Mouse (Mus musculus): ENCODE data around the gene Grn. TPM values are rescaled to one million over a fixed set of nuclear protein-coding genes. Genes with fewer than 3 reads are reported as not detected.
A peak's percentile ranks its signal among the peaks of the same experiment; 100 is the strongest.

The Grn gene
- polyA plus RNA-seq, 1 experiment from 2014 or later, result 77.3 TPM

- H3K9me3 ChIP-seq, result no peaks in the 10 kb centered on the region
- H3K4me2 ChIP-seq, result no peak overlapping the region
- no peak overlapping the region for H3K9ac ChIP-seq
- ATAC-seq (ENCODE audit: low FRiP score), result no peak
- peak overlapping the region; percentile 96; the same call in 1 of the 2 replicates for H3K4me3 ChIP-seq
- H3K4me1 ChIP-seq (replicated peaks), result peaks cover 42% of the 10 kb centered on the region
- H3K36me3 ChIP-seq, result peaks cover 6% of the 10 kb centered on the region
- 0 out of 2 replicates have a peak overlapping the region, but pooled peaks have one; percentile 98 for H3K27ac ChIP-seq
- peaks cover 32% of the 10 kb centered on the region for H3K27me3 ChIP-seq
- WGBS, result 16% methylated on average over 8 of the region's 8 CpGs
Observed at GRCm38 (mm10) chr11:102448327-102448726, 18.2 kb downstream of the Grn start.

DNA sequence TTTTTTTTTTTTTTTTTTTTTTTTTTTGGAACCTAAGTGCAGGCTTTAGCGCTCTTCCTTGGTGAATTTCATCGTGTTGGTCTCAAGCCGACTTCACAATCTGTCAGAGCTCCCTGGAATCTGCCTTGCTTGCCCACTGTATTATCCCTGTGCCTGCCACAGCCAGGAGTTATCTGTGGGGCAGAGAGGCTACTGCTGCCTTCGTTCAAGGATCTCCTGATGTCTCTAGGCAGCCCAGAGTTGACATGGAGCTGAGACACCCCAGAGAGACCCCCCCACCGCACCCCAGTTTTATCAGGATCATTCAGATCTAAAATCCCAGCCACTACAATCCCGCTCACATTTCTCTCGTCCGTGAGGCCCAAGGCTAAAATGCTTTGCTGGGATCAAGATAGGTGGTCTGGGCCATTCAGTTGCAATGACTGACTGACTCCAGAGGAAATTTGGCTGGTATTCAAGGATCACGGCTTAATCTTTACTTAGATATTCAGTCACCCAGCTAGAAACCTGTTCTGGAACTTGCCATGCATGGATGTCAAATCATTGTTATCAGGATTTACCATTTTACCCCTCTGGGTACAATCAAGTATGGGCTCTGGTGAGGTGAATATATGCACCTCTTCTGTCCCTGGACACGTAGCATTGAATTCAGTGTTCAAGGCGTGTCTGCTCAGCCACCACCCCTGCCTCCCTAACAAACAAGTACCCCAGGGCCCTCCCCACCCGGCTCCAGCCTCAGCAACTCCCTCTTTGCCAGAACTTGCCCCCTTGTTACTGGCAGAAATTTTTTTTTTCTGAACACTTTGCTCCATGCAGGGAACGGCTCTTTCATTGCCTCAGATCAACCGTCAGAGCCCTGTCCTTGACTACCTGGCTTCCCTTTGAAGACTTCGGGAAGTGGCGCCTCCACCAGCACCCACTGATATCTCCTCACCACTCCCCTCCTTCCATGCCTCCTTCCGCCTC lies 19.2 kb downstream of the Grn start:
- H3K9ac ChIP-seq, result no peak overlapping the region
- no peaks in the 10 kb centered on the region for H3K36me3 ChIP-seq
- H3K4me3 ChIP-seq, result no peak overlapping the region
- 56% methylated on average over 17 of the region's 17 CpGs for WGBS
- H3K4me1 ChIP-seq (replicated peaks), result peaks cover 33% of the 10 kb centered on the region
- H3K4me2 ChIP-seq, result no peak overlapping the region
- no peak for ATAC-seq (ENCODE audit: low FRiP score)
- H3K27ac ChIP-seq, result no peak overlapping the region
- peaks cover 37% of the 10 kb centered on the region for H3K27me3 ChIP-seq
- no peaks in the 10 kb centered on the region for H3K9me3 ChIP-seq

DNA sequence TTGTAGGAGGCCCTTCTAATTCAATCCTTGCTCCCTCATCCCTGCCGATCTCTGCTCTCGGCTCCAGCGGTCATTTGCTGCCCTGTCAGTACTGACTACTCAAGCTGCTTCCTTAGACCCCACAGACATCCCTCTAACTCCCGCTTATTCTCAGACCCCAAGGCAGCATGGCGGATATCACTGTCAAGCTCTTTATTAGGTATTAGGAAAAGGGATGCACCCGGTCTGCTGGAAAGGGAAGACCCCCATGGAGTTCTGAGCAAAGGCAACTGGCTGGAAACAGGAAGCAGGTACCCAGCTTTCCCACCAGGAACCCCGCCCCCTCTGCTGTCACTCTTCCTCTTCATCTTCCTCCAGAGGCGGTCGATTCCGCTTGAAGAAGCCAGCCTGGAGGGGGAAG lies 23.0 kb downstream of the Grn start:
- Histone ChIP-seq H3K4me1 (replicated peaks) (peaks cover 22% of the 10 kb centered on the region), H3K27ac (no peak overlapping the region), H3K27me3 (peaks cover 53% of the 10 kb centered on the region), H3K4me3 (no peak overlapping the region), H3K4me2 (no peak overlapping the region), H3K9ac (no peak overlapping the region), H3K36me3 (no peaks in the 10 kb centered on the region), H3K9me3 (no peaks in the 10 kb centered on the region)
- no peak for ATAC-seq (ENCODE audit: low FRiP score)
- 19% methylated on average over 10 of the region's 10 CpGs for WGBS

GRCm38 (mm10) chr11:102455740-102456396 lies 25.8 kb downstream of the Grn start:
- ATAC-seq (ENCODE audit: low FRiP score), result peak; percentile 87
- H3K9me3 ChIP-seq, result no peaks in the 10 kb centered on the region
- H3K9ac ChIP-seq, result peak overlapping the region; percentile 78
- under 1% methylated on average over 33 of the region's 40 CpGs for WGBS
- no peaks in the 10 kb centered on the region for H3K36me3 ChIP-seq
- peak overlapping the region; percentile 60; the same call in 1 of the 2 replicates for H3K27ac ChIP-seq
- H3K4me2 ChIP-seq, result peak overlapping the region; percentile 78
- H3K4me3 ChIP-seq, result peak overlapping the region; percentile 51
- peaks cover 16% of the 10 kb centered on the region for H3K4me1 ChIP-seq (replicated peaks)
- peaks cover 42% of the 10 kb centered on the region for H3K27me3 ChIP-seq

- H3K27me3 ChIP-seq, result peaks cover 44% of the 10 kb centered on the region
- no peaks in the 10 kb centered on the region for H3K9me3 ChIP-seq
- no peak overlapping the region for H3K4me3 ChIP-seq
- no peak overlapping the region for H3K9ac ChIP-seq
- no peak overlapping the region for H3K27ac ChIP-seq
- H3K36me3 ChIP-seq, result no peaks in the 10 kb centered on the region
- no peak overlapping the region for H3K4me2 ChIP-seq
- no peak for ATAC-seq (ENCODE audit: low FRiP score)
- 63% methylated on average over 16 of the region's 16 CpGs for WGBS
- peaks cover 12% of the 10 kb centered on the region for H3K4me1 ChIP-seq (replicated peaks)
Observed at GRCm38 (mm10) chr11:102460541-102460940, 30.4 kb downstream of the Grn start.

- 89% methylated on average over 3 of the region's 3 CpGs for WGBS
- Histone ChIP-seq H3K9ac (no peak overlapping the region), H3K4me2 (no peak overlapping the region), H3K9me3 (no peaks in the 10 kb centered on the region), H3K27ac (no peak overlapping the region), H3K36me3 (no peaks in the 10 kb centered on the region), H3K4me3 (no peak overlapping the region), H3K4me1 (replicated peaks) (peaks cover 15% of the 10 kb centered on the region), H3K27me3 (peaks cover 47% of the 10 kb centered on the region)
- ATAC-seq (ENCODE audit: low FRiP score), result no peak
Observed at GRCm38 (mm10) chr11:102461764-102462163, 31.6 kb downstream of the Grn start.

- Histone ChIP-seq H3K4me1 (replicated peaks) (peaks cover 27% of the 10 kb centered on the region), H3K27me3 (peaks cover 34% of the 10 kb centered on the region), H3K36me3 (no peaks in the 10 kb centered on the region), H3K9me3 (no peaks in the 10 kb centered on the region), H3K4me2 (no peak overlapping the region), H3K9ac (no peak overlapping the region), H3K4me3 (no peak overlapping the region), H3K27ac (no peak overlapping the region)
- WGBS, result 93% methylated on average over 6 of the region's 6 CpGs
- no peak for ATAC-seq (ENCODE audit: low FRiP score)
Observed at GRCm38 (mm10) chr11:102464901-102465300, 34.8 kb downstream of the Grn start.

GRCm38 (mm10) chr11:102465713-102466436 lies 35.8 kb downstream of the Grn start:
- Histone ChIP-seq H3K4me3 (no peak overlapping the region), H3K9ac (peak overlapping the region; percentile 39), H3K4me1 (replicated peaks) (peaks cover 27% of the 10 kb centered on the region), H3K27ac (peak overlapping the region; percentile 32; the same call in 1 of the 2 replicates), H3K36me3 (no peaks in the 10 kb centered on the region), H3K4me2 (peak overlapping the region; percentile 27; the same call in 1 of the 2 replicates), H3K27me3 (peaks cover 32% of the 10 kb centered on the region), H3K9me3 (no peaks in the 10 kb centered on the region)
- 9% methylated on average over 26 of the region's 26 CpGs for WGBS
- no peak for ATAC-seq (ENCODE audit: low FRiP score)

GRCm38 (mm10) chr11:102467041-102467631 lies 37.0 kb downstream of the Grn start:
- Histone ChIP-seq H3K4me3 (peak overlapping the region; percentile 45), H3K27me3 (peaks cover 32% of the 10 kb centered on the region), H3K9me3 (no peaks in the 10 kb centered on the region), H3K9ac (peak overlapping the region; percentile 76), H3K4me2 (peak overlapping the region; percentile 78), H3K36me3 (no peaks in the 10 kb centered on the region), H3K4me1 (replicated peaks) (peaks cover 27% of the 10 kb centered on the region), H3K27ac (peak overlapping the region; percentile 32; the same call in 1 of the 2 replicates)
- ATAC-seq (ENCODE audit: low FRiP score), result peak; percentile 85
- WGBS, result under 1% methylated on average over 37 of the region's 37 CpGs

- peaks cover 18% of the 10 kb centered on the region for H3K27me3 ChIP-seq
- ATAC-seq (ENCODE audit: low FRiP score), result no peak
- H3K36me3 ChIP-seq, result peaks cover 6% of the 10 kb centered on the region; the same call in 1 of the 2 replicates
- no peak within 1 kb of the TSS for H3K9ac ChIP-seq
- no peak within 1 kb of the TSS for H3K4me3 ChIP-seq
- WGBS, result 70% methylated on average over 11 of the region's 11 CpGs
- H3K27ac ChIP-seq, result no peak within 1 kb of the TSS
- H3K4me2 ChIP-seq, result no peak within 1 kb of the TSS
- peaks cover 27% of the 10 kb centered on the region for H3K4me1 ChIP-seq (replicated peaks)
- H3K9me3 ChIP-seq, result no peaks in the 10 kb centered on the region
Observed at GRCm38 (mm10) chr11:102469648-102470357, 39.7 kb downstream of the Grn start, which contains the start of gene Itga2b. TSS of gene Itga2b (minus strand) at chr11:102470122.

GRCm38 (mm10) chr11:102475027-102475426 lies 44.9 kb downstream of the Grn start:
- Histone ChIP-seq H3K27me3 (no peaks in the 10 kb centered on the region), H3K36me3 (peaks cover 50% of the 10 kb centered on the region), H3K4me3 (no peak overlapping the region), H3K9me3 (no peaks in the 10 kb centered on the region), H3K4me1 (replicated peaks) (no peaks in the 10 kb centered on the region), H3K4me2 (no peak overlapping the region), H3K27ac (no peak overlapping the region), H3K9ac (no peak overlapping the region)
- WGBS, result 91% methylated on average over 3 of the region's 3 CpGs
- no peak for ATAC-seq (ENCODE audit: low FRiP score)
